Mouse (Mus musculus): ENCODE data around the gene Rrbp1. TPM values are rescaled to one million over a fixed set of nuclear protein-coding genes. Genes with fewer than 3 reads are reported as not detected.

The Rrbp1 gene
- polyA plus RNA-seq, 1 experiment = 76.7 TPM

GRCm38 (mm10) chr2:144005166-144005955, 5.7 kb downstream of the Rrbp1 start:
- DNase-seq = no peak
- WGBS = 75% methylated on average over 6 of the region's 6 CpGs

GRCm38 (mm10) chr2:144003544-144003943, 7.5 kb downstream of the Rrbp1 start:
- no peaks in the 10 kb centered on the region; the same call in none of the 2 replicates for H3K4me1 ChIP-seq (ENCODE audit: control insufficient read depth, insufficient read depth, low read length)
- peak; percentile 25 to 42 for DNase-seq
- TF ChIP-seq CTCF (IDR thresholded peaks at IDR 0.05; ENCODE audit: borderline replicate concordance, insufficient read depth, low read depth, low read length) (no peak), POLR2A (IDR thresholded peaks at IDR 0.05; ENCODE audit: borderline replicate concordance, insufficient read depth, low read length) (no peak)
- no peak overlapping the region for H3K4me3 ChIP-seq (replicated peaks; ENCODE audit: insufficient read depth, low read depth, low read length)
- H3K27ac ChIP-seq (ENCODE audit: insufficient read depth, low read length) = no peak overlapping the region
- 14% methylated on average over 2 of the region's 2 CpGs for WGBS
- no peaks in the 10 kb centered on the region for H3K27me3 ChIP-seq (ENCODE audit: control insufficient read depth, insufficient read depth, low read length)

More at GRCm38 (mm10) chr2:144005166-144005955, 5.7 kb downstream of the Rrbp1 start:
- TF ChIP-seq CTCF (IDR thresholded peaks at IDR 0.05; ENCODE audit: borderline replicate concordance, insufficient read depth, low read depth, low read length) = no peak
- TF ChIP-seq POLR2A (IDR thresholded peaks at IDR 0.05; ENCODE audit: borderline replicate concordance, insufficient read depth, low read length) = no peak
- Histone ChIP-seq H3K4me1 (ENCODE audit: control insufficient read depth, insufficient read depth, low read length) (no peaks in the 10 kb centered on the region; the same call in none of the 2 replicates), H3K27me3 (ENCODE audit: control insufficient read depth, insufficient read depth, low read length) (no peaks in the 10 kb centered on the region), H3K4me3 (replicated peaks; ENCODE audit: insufficient read depth, low read depth, low read length) (no peak overlapping the region), H3K27ac (ENCODE audit: insufficient read depth, low read length) (no peak overlapping the region)

GRCm38 (mm10) chr2:144002229-144002984, 8.7 kb downstream of the Rrbp1 start:
- Histone ChIP-seq H3K4me1 (ENCODE audit: control insufficient read depth, insufficient read depth, low read length) (no peaks in the 10 kb centered on the region; the same call in none of the 2 replicates), H3K27me3 (ENCODE audit: control insufficient read depth, insufficient read depth, low read length) (no peaks in the 10 kb centered on the region), H3K4me3 (replicated peaks; ENCODE audit: insufficient read depth, low read depth, low read length) (no peak overlapping the region), H3K27ac (ENCODE audit: insufficient read depth, low read length) (no peak overlapping the region)
- no peak for DNase-seq
- 84% methylated on average over 5 of the region's 5 CpGs for WGBS
- TF ChIP-seq CTCF (IDR thresholded peaks at IDR 0.05; ENCODE audit: borderline replicate concordance, insufficient read depth, low read depth, low read length) (no peak), POLR2A (IDR thresholded peaks at IDR 0.05; ENCODE audit: borderline replicate concordance, insufficient read depth, low read length) (no peak)

GRCm38 (mm10) chr2:143992977-143993376, 18.1 kb downstream of the Rrbp1 start:
- Histone ChIP-seq H3K4me1 (ENCODE audit: control insufficient read depth, insufficient read depth, low read length) (peaks cover 3% of the 10 kb centered on the region; the same call in 1 of the 2 replicates), H3K27ac (ENCODE audit: insufficient read depth, low read length) (no peak overlapping the region), H3K4me3 (replicated peaks; ENCODE audit: insufficient read depth, low read depth, low read length) (no peak overlapping the region), H3K27me3 (ENCODE audit: control insufficient read depth, insufficient read depth, low read length) (no peaks in the 10 kb centered on the region)
- 76% methylated on average over 1 of the region's 1 CpGs for WGBS
- TF ChIP-seq POLR2A (IDR thresholded peaks at IDR 0.05; ENCODE audit: borderline replicate concordance, insufficient read depth, low read length) (no peak), CTCF (IDR thresholded peaks at IDR 0.05; ENCODE audit: borderline replicate concordance, insufficient read depth, low read depth, low read length) (no peak)
- no peak for DNase-seq

GRCm38 (mm10) chr2:143991964-143992672, 18.9 kb downstream of the Rrbp1 start:
- H3K27me3 ChIP-seq (ENCODE audit: control insufficient read depth, insufficient read depth, low read length) = no peaks in the 10 kb centered on the region
- no peak overlapping the region for H3K4me3 ChIP-seq (replicated peaks; ENCODE audit: insufficient read depth, low read depth, low read length)
- no peak for DNase-seq
- TF ChIP-seq POLR2A (IDR thresholded peaks at IDR 0.05; ENCODE audit: borderline replicate concordance, insufficient read depth, low read length) (no peak), CTCF (IDR thresholded peaks at IDR 0.05; ENCODE audit: borderline replicate concordance, insufficient read depth, low read depth, low read length) (no peak)
- peaks cover 4% of the 10 kb centered on the region; the same call in 1 of the 2 replicates for H3K4me1 ChIP-seq (ENCODE audit: control insufficient read depth, insufficient read depth, low read length)
- WGBS = 86% methylated on average over 7 of the region's 7 CpGs
- no peak overlapping the region for H3K27ac ChIP-seq (ENCODE audit: insufficient read depth, low read length)

GRCm38 (mm10) chr2:143990997-143991396, 20.1 kb downstream of the Rrbp1 start:
- DNase-seq = no peak
- TF ChIP-seq CTCF (IDR thresholded peaks at IDR 0.05; ENCODE audit: borderline replicate concordance, insufficient read depth, low read depth, low read length) = no peak
- no peak overlapping the region for H3K27ac ChIP-seq (ENCODE audit: insufficient read depth, low read length)

GRCm38 (mm10) chr2:143988016-143988415, 23.0 kb downstream of the Rrbp1 start:
- no peak overlapping the region for H3K4me3 ChIP-seq (replicated peaks; ENCODE audit: insufficient read depth, low read depth, low read length)
- H3K27ac ChIP-seq (ENCODE audit: insufficient read depth, low read length) = no peak overlapping the region
- no peak for TF ChIP-seq CTCF (IDR thresholded peaks at IDR 0.05; ENCODE audit: borderline replicate concordance, insufficient read depth, low read depth, low read length)
- TF ChIP-seq POLR2A (IDR thresholded peaks at IDR 0.05; ENCODE audit: borderline replicate concordance, insufficient read depth, low read length) = no peak
- no peaks in the 10 kb centered on the region for H3K27me3 ChIP-seq (ENCODE audit: control insufficient read depth, insufficient read depth, low read length)
- 33% methylated on average over 3 of the region's 3 CpGs for WGBS
- H3K4me1 ChIP-seq (ENCODE audit: control insufficient read depth, insufficient read depth, low read length) = peaks cover 6% of the 10 kb centered on the region
- no peak for DNase-seq

More at GRCm38 (mm10) chr2:143990997-143991396, 20.1 kb downstream of the Rrbp1 start:
- H3K27me3 ChIP-seq (ENCODE audit: control insufficient read depth, insufficient read depth, low read length) = no peaks in the 10 kb centered on the region
- 14% methylated on average over 1 of the region's 1 CpGs for WGBS
- H3K4me3 ChIP-seq (replicated peaks; ENCODE audit: insufficient read depth, low read depth, low read length) = no peak overlapping the region
- H3K4me1 ChIP-seq (ENCODE audit: control insufficient read depth, insufficient read depth, low read length) = peaks cover 4% of the 10 kb centered on the region; the same call in 1 of the 2 replicates

Data from cerebellum, adult 2 months (tissue).